Mouse (Mus musculus) CH12.LX (cell line): ENCODE results near the gene Gm49354.

Source experiments
- BHLHE40 ChIP-seq: IDR thresholded peaks from 2 replicates; pipeline ENCODE4 v1.6.1; 2011; ENCODE audit warnings: mild to moderate bottlenecking, low read depth, low read length, improper control_type of control experiment
- CTCF ChIP-seq, 2 experiments: IDR thresholded peaks in 1 of 2; conservative IDR thresholded peaks in 1 of 2; 2 replicates each; pipeline ENCODE4 v1.5.1; 2011 to 2012; ENCODE audit warnings: low read depth in 2 of 2, low read length in 2 of 2, improper control_type of control experiment in 1 of 2, inconsistent platforms in 1 of 2, mild to moderate bottlenecking in 1 of 2, moderate library complexity in 1 of 2
- HCFC1 ChIP-seq: IDR thresholded peaks from 2 replicates; pipeline ENCODE4 v1.6.1; 2012; ENCODE audit warnings: low read depth, mild to moderate bottlenecking, inconsistent platforms, low read length, improper control_type of control experiment
- PAX5 ChIP-seq: IDR thresholded peaks from 2 replicates; pipeline ENCODE4 v1.6.1; 2012; ENCODE audit warnings: low read length, inconsistent platforms, mixed read lengths
- POLR2AphosphoS2 ChIP-seq: IDR thresholded peaks from 2 replicates; pipeline ENCODE4 v1.6.1; 2011; ENCODE audit warnings: low read depth, low read length, improper control_type of control experiment
- USF2 ChIP-seq: conservative IDR thresholded peaks from 2 replicates; pipeline ENCODE4 v1.6.1; 2011; ENCODE audit warnings: low read depth, low read length, improper control_type of control experiment
- ZKSCAN1 ChIP-seq: IDR thresholded peaks from 2 replicates; pipeline ENCODE4 v1.6.1; 2012; ENCODE audit warnings: low read depth, inconsistent platforms, low read length, improper control_type of control experiment, borderline replicate concordance

GRCm38 (mm10) chr13:59771257-59771656 is 10.8 kb downstream of the Gm49354 start:
- no peak for TF ChIP-seq POLR2AphosphoS2
- TF ChIP-seq CTCF (conservative IDR thresholded peaks at IDR 0.05 in 1 of 2, IDR thresholded peaks at IDR 0.05 in 1 of 2; ENCODE audit: low read depth in 2 of 2, low read length in 2 of 2) = no peak
- no peak for TF ChIP-seq USF2
- no peak for TF ChIP-seq PAX5
- TF ChIP-seq BHLHE40 = no peak
- TF ChIP-seq HCFC1 = no peak
- TF ChIP-seq ZKSCAN1 = no peak
